Mouse (Mus musculus) spleen, embryonic (tissue): ENCODE results near the gene Edil3.

Experiments
- CTCF ChIA-PET: fragments of 350-600 bp; sonication (Branson Sonifier 250); formaldehyde crosslinking; loops from one replicate; lab custom pipeline; 2022; lab: Charles Lee

Gene Edil3

DNA sequence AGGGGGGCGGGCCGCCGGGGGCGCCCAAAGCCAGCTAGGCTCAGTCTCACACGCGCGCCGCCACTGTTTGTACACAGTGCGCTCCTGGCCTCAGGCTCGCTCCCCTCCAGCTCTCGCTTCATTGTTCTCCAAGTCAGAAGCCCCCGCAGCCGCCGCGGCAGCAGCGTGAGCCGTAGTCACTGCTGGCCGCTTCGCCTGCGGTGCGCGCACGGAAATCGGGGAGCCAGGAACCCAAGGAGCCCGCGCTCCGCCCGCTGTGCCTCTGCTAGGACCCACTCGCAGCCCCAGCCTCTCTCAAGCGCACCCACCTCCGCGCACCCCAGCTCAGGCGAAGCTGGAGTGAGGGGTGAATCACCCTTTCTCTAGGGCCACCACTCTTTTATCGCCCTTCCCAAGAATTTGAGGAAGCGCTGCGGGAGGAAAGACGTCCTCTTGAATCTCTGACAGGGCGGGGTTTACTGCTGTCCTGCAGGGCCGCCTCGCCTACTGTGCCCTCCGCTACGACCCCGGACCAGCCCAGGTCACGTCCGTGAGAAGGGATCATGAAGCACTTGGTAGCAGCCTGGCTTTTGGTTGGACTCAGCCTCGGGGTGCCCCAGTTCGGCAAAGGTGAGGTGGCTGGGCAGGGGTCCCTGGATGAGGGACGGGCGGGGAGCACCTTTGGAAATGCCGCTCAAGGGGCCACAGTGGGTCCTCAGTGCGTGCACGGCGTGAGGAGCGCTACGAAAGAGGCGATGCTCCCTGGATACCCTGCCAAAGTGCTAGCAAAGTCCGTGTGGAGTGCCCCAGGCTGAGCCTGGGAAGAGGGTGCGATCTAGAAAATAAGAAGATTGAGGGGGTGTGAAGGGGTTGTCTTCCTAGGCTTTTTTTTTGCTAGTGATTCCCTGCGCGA is at the start of gene Edil3:
Gene Edil3, plus strand, starts transcription at position 33 of the 892 bp plus-strand sequence.
- CTCF ChIA-PET, result no interaction called here

DNA sequence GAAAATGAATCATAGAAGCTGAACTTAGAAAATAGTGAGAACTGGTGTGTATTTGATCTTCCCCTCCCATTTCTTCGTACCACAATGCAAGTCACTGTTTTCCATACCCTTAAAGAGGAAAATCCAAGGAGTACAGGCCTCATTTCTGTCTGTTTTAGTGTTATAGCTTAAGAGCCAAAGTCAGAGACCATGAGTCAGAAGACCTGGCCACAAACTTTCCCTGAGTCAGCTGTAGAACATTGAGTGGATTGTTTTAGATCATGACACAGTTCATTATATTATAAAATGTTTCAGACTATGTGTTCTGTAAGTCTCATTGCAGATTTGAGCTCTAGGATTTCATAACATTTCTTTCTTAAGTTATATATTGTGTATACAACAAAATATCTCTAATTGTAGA is 22.1 kb upstream of the Edil3 start:
- CTCF ChIA-PET, result no interaction called here

GRCm38 (mm10) chr13:88801006-88801405 is 20.3 kb upstream of the Edil3 start:
- CTCF ChIA-PET, result no interaction called here

- CTCF ChIA-PET, result no interaction called here
These were observed 15.4 kb upstream of the Edil3 start for GRCm38 (mm10) chr13:88805838-88806237.

- CTCF ChIA-PET, result no interaction called here
These were observed 15.0 kb upstream of the Edil3 start for GRCm38 (mm10) chr13:88806269-88806668.

GRCm38 (mm10) chr13:88810097-88810496 is 11.2 kb upstream of the Edil3 start:
- CTCF ChIA-PET, result no interaction called here

DNA sequence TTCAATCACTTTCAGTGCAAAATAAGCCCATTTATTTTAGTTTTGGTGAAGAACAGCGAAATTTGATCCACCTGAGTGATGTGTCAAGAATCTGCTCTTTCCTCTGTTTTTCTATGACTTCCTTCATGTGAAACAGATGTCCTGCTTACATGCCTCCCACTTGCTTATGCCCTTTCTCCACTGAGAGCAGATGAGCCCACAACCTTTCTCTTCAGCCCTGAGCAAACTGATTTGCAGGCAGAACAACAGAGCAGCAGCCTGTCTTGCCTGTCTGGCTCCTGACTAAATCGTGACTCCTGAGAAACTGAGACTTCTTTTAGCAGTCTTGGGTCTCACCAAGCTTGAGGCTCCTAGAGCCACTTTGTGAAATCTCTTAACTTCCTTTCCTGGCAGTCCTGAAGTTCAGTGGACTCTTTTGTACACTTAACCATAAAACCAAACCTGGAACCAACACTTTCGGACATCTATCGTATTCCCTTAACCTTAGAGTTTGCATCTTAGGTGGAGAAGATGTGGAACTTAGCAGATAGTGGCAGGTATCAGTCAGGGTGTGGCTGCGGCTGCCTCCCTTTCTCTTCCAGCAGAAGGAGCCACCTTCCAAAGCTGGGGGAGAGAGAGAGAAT is 475 bp upstream of the Edil3 start:
- CTCF ChIA-PET, result no interaction called here

- CTCF ChIA-PET, result no interaction called here
These were observed 1.1 kb downstream of the Edil3 start for GRCm38 (mm10) chr13:88822332-88822895.

DNA sequence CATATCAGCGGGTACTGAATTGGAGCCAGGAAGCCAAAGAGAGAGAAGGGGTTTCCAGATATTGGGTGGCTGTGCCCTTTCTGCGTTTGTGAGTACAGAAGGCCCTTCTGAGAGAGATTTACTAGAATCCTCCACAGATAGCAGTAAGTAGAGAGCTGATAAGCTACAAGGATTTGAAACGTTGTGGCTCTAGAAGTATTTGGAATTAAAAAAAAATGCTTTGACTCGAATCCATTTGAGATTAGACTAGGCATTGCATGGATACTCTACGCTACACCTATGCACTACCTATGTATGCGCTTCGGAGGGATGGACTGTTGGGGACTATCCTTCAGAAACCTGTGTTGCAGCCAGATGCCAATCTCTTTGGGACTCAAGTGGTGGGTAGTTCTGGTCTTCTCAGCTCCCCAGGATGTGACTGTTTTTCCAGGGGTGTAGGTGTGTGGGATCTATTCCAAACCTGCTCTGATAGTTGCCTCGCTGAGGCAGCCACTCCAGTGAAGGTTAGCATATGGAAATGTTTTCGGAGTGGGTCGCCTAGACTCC is 1.8 kb downstream of the Edil3 start:
- CTCF ChIA-PET, result no interaction called here

DNA sequence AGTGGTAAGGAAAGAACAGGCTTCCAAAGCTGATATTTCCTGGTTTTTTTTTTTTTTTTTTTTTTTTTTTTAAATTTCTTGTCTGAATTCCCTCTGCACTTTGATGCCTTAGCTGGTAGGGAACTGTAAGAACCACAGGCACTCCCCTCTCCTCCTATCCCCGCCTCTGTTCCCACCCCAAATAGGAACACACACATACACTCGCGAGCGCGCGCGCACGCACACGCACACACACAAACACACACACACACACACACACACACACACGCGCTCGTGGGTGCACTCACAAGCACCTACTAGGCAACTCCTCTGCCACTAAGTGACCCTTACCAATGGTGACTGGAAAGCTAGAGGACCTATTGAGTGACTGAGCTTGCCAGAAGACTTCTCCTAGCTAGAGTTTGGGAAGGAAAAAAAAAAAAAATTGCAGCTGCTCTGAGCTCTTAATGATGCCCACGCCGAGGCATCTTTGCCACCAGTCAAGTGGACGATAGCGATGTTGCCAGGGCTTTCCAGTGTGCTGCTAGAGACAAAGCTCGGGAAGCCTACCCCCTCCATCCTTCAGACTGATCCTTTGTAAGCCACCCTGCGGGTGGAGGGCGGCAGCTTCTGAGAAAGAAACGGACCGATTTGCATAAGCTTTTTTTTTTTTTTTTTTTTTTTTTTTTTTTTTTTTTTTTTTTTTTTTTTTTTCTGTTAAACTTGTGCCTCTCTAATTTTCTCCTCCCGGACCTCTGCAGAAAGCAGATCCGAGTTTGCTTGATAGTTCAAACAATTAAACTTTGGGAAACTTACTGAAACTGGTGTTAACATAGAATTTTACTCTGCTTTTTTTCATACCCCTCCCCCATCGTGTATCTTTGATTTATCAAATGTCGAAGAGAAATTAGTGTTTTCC is 2.5 kb downstream of the Edil3 start:
- CTCF ChIA-PET, result no interaction called here

- CTCF ChIA-PET, result no interaction called here
These were observed 3.2 kb downstream of the Edil3 start for GRCm38 (mm10) chr13:88824441-88824840.

DNA sequence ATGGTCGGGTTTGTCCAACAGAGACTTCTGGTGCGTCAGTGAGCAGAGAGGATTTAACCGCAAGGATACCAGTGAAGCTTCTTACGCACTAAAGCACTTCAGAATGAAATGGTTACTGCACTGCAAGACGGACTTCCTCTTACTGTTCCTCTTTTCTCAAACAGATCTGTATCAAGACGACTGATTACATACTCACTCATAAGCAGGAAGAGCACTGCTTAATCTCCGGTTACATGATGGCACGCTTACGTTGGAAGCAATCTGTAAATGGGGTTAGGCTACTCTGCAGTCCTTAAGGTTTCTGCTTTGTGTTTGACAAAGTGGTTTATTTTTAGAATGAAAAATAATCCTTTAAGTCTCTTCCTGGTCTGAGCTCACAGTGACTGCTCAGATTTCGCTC is 7.1 kb downstream of the Edil3 start:
- CTCF ChIA-PET, result no interaction called here

DNA sequence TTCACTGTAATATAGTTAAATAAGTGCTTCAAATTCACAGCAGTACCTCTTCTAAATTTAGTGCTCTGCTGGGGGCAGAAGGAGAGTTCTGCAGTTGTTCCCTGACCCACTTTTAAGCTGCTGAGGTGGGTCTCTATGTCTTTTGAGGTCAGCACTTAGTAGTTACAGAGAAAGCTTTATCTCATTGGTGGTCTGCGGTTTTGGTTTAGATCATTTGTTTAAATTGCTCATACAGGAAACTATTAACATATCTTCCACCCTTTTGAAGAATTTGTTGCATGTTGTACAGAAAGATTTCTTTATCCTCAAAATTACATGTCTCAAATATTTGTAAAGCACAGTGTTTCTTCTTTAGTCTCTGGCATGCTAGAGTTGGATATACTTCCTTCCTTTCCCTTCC is 12.5 kb downstream of the Edil3 start:
- CTCF ChIA-PET, result no interaction called here

DNA sequence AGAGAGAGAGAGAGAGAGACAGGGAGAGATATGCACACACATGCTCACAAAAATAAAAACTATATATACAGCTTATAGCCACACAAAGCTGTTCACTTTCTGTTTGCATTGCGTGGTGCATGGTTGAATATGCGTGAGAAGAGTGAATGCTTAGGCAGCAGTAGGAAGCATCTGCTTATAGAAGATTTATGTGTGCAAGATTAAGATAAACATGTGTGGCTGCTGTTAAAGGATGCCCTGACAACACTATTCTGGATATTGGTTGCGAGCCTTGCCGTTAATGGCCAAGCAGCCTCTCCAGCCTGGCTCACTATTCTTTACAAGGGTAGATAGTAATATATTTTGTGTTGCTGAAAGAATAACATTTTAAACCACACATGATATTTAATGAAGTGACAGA is 28.5 kb downstream of the Edil3 start:
- CTCF ChIA-PET, result no interaction called here

GRCm38 (mm10) chr13:88879960-88880359 is 58.7 kb downstream of the Edil3 start:
- CTCF ChIA-PET, result no interaction called here

- CTCF ChIA-PET, result no interaction called here
These were observed 69.5 kb downstream of the Edil3 start for GRCm38 (mm10) chr13:88890728-88891127.

DNA sequence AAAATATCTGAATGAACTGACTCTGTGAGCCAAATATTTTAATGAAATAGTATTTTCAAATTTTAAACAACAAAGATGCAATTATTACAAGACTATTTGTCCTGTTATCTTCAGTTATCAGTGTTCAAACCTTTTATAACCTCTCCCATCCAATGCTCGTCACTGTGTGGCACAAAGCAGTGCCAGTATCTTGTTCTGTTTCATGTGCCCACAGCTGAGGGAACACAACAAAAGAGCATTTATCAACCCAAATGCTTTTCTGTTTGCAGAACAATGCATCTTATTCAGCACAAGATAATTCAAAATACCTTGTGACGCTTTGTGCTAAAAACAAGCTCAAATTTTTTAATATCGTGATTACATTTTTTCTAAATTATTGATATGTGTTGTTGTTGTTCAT is 78.8 kb downstream of the Edil3 start:
- CTCF ChIA-PET, result no interaction called here

- CTCF ChIA-PET, result no interaction called here
These were observed 86.1 kb downstream of the Edil3 start for GRCm38 (mm10) chr13:88907405-88907804.

GRCm38 (mm10) chr13:88908187-88908586 is 86.9 kb downstream of the Edil3 start:
- CTCF ChIA-PET, result interaction anchor here (0.6 kb wide), 1 partner anchor 452 kb away, joined by 5 read pairs; no protein-coding TSS in a partner anchor

GRCm38 (mm10) chr13:88916503-88916902 is 95.2 kb downstream of the Edil3 start:
- CTCF ChIA-PET, result no interaction called here

DNA sequence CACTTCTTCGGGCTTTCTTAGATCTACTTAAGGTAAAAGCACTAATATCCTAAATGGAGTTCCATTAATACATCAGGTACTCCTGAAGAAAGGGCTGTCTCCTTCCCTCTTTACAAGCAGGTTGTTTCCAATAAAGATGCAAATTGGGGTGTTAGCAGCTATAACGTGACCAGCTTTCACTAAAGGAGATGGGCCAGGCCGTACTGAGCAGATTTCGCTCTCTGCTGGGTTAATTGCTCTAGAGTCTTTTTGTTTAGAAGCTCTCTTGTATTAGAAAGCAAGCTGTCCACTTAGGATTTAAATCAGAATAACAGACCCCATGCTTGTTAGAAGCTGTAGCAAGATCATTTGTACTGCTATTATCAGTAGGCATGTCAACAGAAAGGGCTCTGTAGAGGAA is 108.4 kb downstream of the Edil3 start:
- CTCF ChIA-PET, result no interaction called here
